Mouse (Mus musculus) cerebellum, adult 2 months (tissue): ENCODE data around the gene Pid1.
"Not testable (repeated sequence)": the region's sequence is repeated elsewhere in the genome, so short reads cannot be mapped to it uniquely, and the experiment has no call there.

Source experiments
- CTCF ChIP-seq: fragments of 200-500 bp; IDR thresholded peaks from 2 replicates; pipeline ENCODE4 v1.5.1; 2011; ENCODE audit warnings: low read depth, mild to moderate bottlenecking, control low read depth, low read length, moderate library complexity, borderline replicate concordance; ENCODE audit not compliant: insufficient read depth
- POLR2A ChIP-seq: fragments of 200-500 bp; IDR thresholded peaks from 2 replicates; pipeline ENCODE4 v1.6.1; 2011; ENCODE audit warnings: low read length, control low read depth, borderline replicate concordance; ENCODE audit not compliant: insufficient read depth

DNA sequence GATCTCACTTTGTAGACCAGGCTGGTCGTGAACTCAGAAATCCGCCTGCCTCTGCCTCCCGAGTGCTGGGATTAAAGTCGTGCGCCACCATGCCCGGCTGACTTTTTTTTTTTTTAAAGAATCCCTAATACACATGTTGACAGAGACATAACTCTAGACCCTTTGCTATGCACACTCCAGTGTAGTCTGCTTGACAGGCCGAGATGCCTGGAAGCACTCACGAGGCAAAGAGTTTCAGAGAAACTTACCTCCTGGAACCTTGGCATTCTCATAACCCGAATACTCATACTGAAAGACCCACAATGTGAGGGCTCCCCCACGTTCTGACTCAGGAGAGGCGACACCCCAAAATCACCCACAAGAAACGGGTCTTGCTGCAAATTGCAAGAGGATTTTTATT is 32.1 kb downstream of the Pid1 start:
- TF ChIP-seq POLR2A, CTCF: not testable (repeated sequence)
